Mouse (Mus musculus) T-helper 17 cell (primary cell): ENCODE measurements around the gene Ftsj3.

ENCODE experiments used
- in situ Hi-C, 2 experiments: fragments of 300-600 bp; cut with MboI, MseI; formaldehyde crosslinking; loops; 1 replicate in 1 of 2; 2 replicates in 1 of 2; pipeline ENCODE4 v1.15.1; 2025; ENCODE audit warnings: high pct_unique_total_duplicates in 2 of 2

The Ftsj3 gene

DNA sequence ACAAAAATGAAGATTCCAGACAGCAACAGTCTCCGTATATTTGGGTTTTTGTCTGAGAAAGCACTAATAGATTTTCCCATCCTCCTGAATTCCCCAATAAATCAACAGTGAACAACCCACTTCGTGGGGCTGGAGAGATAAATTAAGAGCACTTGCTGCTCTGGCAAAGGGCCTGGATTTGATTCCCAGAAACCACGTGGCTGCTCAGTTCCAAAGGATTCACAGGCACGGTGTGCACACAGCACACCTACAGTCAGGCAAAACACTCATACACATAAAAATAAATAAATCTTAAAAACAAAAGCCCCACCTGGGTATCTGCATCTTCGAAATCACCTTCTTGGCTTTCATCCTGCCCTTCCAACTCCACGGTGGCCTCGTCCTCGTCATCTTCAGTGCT is 43.1 kb downstream of the Ftsj3 start:
- in situ Hi-C loops = loop anchor here in 1 of 2 experiments (5.0 kb wide), 1 partner anchor 50 kb away; the partner anchor contains the start of genes Gm10840 and Limd2

DNA sequence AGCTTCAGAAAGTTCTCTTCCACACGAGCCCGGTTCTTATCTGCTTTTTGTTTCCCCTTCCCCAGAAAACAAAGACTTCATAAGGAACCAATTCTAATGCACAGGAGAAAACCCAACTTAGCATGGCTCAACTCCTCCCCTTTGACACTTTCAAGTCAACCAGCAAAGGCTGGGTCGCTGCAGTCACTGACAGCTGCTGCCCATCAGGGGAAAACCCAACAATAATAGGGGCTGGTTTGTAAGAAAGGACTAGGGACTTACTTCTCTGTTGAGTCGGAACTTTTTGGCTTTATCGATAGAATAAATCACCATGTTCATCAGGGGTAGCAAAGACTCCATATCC is 53.8 kb downstream of the Ftsj3 start, which contains the start of gene Strada:
Gene Strada, minus strand, starts transcription at position 46 of the 343 bp plus-strand sequence.
- in situ Hi-C loops = no loop called here

DNA sequence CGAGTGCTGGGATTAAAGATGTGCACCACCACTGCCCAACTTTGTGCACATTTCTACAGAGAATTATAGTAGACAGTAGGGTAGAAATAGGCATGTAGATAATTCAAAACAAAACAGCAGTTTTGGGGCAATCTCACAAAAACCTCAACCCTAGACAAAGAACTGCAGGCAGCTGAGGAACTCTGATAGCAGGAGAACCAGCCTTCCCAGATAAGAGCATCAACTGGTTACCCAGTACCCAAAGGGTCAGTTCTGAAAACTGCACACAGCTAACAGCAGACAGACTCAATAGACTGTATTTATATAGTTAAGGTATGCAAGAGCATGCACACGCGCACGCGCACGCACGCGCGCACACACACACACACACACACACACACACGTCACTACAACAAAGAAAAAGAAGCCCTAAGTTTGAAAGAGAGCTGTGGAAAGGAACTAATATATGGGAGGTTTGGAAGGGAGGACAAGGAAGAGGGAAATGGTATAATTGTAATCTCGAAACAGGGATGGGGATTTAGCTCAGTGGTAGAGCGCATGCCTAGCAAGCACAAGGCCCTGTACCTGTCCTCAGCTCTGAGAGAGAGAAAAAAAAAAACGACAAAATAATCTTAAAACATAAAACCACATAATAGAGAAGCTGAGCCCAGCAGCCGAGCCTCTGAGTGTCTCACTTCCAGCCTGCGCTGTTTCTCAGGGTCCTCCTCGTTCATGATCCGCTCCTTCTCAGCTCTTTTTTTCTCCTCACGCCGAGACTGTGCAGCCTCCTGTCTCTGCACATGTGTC is 54.3 kb downstream of the Ftsj3 start:
- in situ Hi-C loops = no loop called here

DNA sequence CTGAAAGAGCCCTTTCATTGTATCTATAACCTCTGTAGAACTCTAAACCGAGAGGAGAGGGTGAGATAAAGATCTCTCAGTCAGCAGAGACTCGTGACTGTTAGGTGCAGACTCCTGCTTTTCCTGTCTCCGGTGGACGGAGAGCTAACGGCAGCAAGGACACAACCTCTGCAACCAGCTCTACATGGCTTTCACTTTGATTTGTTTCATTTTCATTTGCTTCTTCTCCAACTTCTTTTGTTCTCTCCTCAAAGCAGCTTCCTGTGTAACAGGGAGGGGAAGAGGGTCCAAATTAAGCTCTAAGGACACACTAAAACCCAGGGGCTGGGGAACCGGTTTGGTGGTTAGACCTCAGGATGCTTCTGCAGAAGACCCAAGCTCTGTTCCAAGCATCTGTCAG is 55.1 kb downstream of the Ftsj3 start:
- in situ Hi-C loops = no loop called here

DNA sequence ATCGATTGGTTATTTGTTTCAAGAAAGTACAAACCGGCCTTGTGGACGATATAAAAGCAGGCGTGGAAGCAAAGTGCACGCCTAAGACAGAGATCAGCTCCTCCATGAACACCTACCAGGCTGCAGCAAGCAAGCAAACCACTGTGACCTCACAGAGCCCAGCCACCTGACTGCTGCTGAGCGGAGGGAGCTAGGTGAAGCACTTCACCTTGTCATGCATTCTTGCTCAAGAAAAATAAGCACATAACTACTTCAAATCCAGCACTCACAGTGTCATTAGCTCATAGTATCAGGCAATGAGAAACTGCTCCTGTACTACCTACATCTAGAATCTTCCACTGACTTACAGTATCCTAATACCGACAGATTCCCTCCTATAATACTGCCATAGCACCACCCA is 55.9 kb downstream of the Ftsj3 start:
- in situ Hi-C loops = loop anchor here in 1 of 2 experiments (10.0 kb wide), 1 partner anchor 925 kb away; no protein-coding TSS in a partner anchor
